Mouse (Mus musculus) thymus, postnatal 10 days (tissue): ENCODE data around the gene 4930507D05Rik.
"Not testable (repeated sequence)": the region's sequence is repeated elsewhere in the genome, so short reads cannot be mapped to it uniquely, and the experiment has no call there.

ENCODE experiments used
- DNase-seq, 2 experiments: peaks; one replicate each; pipeline ENCODE4 v3.0.0; 2021; ENCODE audit warnings: low spot score in 2 of 2

4930507D05Rik gene

DNA sequence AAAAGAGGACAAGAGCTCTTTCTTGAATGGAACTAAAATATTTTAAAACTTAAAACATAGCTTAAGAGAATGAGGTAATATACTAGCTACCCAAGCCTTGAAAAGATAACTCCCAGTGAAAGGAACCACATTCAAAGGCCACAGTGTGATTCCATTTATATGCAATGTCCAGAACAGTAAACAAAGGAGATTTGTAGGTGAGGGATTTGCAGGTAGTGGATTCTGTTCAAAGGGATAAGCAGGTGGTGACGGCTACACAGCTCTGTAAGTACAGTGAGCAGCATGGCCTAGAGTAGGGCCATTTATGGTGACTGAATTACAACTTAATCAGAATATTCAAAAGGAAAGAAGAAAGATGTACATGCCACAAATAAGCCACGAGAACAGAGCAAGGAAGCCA is 27.7 kb downstream of the 4930507D05Rik start:
- DNase-seq = no peak

DNA sequence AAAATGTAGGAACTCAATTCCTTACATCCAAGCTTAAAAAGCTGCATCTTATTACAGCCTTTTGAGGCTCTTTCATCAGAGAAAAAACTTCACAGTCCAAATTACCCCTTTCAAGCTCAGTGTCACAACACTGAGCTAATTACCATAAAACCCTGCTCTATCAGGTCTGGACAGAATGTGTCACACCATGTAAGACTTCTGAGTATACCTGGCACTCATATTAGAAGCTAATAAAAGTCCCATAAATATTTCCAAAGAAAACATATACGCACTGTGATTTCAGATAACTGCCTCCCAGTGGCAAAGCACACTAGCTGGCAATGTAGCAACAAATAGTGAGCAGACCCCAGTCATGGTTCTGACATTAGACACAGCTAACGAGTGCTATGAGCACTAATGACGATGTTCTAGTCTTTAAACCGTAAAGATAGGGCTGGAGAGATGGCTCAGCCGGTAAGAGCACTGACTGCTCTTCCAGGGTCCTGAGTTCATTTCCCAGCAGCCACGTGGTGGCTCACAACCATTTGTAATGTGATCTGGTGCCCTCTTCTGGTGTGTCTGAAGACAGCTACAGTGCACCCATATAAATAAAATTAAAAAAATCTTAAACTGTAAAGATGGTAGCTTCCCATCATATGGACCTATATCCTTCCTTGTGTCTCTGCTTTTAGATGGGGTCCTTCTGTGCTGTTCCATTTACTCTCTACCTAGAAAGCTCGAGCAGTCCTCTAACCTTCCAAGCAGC is 32.0 kb downstream of the 4930507D05Rik start:
- no peak for DNase-seq

GRCm38 (mm10) chr10:62485878-62486582 is 36.7 kb downstream of the 4930507D05Rik start:
- no peak for DNase-seq

GRCm38 (mm10) chr10:62486618-62487415 is 37.5 kb downstream of the 4930507D05Rik start, which contains the start of gene Vps26a:
Gene Vps26a (minus strand): TSS chr10:62486805.
- DNase-seq = peak; percentile 97 to 98

- peak in 1 of 2 experiments; percentile 42 for DNase-seq
Measured at GRCm38 (mm10) chr10:62488266-62488665, 39.0 kb downstream of the 4930507D05Rik start.

DNA sequence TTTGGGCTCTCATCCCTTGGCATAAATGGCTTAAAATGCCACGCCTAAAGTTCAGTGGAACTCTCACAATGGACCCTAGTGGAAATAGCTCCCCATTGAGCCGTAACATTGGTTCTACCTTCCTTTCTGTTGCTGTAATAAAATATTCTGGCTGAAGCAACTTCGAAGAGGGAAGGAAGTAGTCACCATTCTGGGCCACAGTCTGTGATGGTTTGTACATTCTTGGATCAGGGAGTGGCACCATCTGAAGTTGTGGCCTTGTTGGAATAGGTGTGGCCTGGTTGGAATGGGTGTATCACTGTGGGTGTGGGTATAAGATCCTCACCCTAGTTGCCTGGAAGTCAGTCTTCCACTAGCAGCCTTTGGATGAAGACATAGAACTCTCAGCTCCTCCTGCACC is 42.4 kb downstream of the 4930507D05Rik start:
- DNase-seq = not testable (repeated sequence)

- DNase-seq = peak; percentile 57 to 80
Measured at GRCm38 (mm10) chr10:62500088-62500915, 51.0 kb downstream of the 4930507D05Rik start.
